Mouse (Mus musculus) CD8-positive naive resting alpha-beta T cell, adult 57 days (primary cell): ENCODE data around the gene Mrpl47. TPM values are rescaled to one million over a fixed set of nuclear protein-coding genes. Genes with fewer than 3 reads are reported as not detected.

Source experiments
- total RNA-seq: library from RNA; stranded (reverse); gene quantifications from one replicate; pipeline ENCODE4 v1.2.4, GENCODE M21; 2023

Gene Mrpl47
- total RNA-seq = 8.3 TPM

GRCm38 (mm10) chr3:32737172-32737655, at the start of gene Mrpl47:
Gene Mrpl47 (minus strand): TSS chr3:32737605.

GRCm38 (mm10) chr3:32736244-32737171, 897 bp downstream of the Mrpl47 start, which contains the start of gene Ndufb5:
Gene Ndufb5 (plus strand): TSS chr3:32736990.

GRCm38 (mm10) chr3:32705647-32706348, 31.6 kb downstream of the Mrpl47 start, which contains the start of gene Actl6a:
Gene Actl6a (plus strand): TSS chr3:32706298.

Other genes with a start within 250 kb of the Mrpl47 start
- gene Kcnmb3, start 245.4 kb downstream of the Mrpl47 start, total RNA-seq = 1.1 TPM
- gene Zfp639, start 227.3 kb downstream of the Mrpl47 start, total RNA-seq = 47.6 TPM
- 43.4 TPM for gene Mfn1, start 208.1 kb downstream of the Mrpl47 start, total RNA-seq
- 22.2 TPM for gene Gnb4, start 121.0 kb downstream of the Mrpl47 start, total RNA-seq
- 65.5 TPM for gene Actl6a, start 31.3 kb downstream of the Mrpl47 start, total RNA-seq
- gene Ndufb5, start 615 bp downstream of the Mrpl47 start, total RNA-seq = 79.3 TPM
- gene Usp13, start 79.9 kb upstream of the Mrpl47 start, total RNA-seq = not detected